In genomic region chr8:66442778-66443177, GRCm38 (mm10) we compare ENCODE assay signal across 8 mouse cellular contexts. TPM values are rescaled to one million over a fixed set of nuclear protein-coding genes. Genes with fewer than 3 reads are reported as not detected.
A peak's percentile ranks its signal among the peaks of the same experiment; 100 is the strongest.
DNase-seq lines count a peak whose midpoint lies in the region; ATAC-seq lines count a peak whose summit lies in the region.

No protein-coding gene starts in this region.

- H3K27ac ChIP-seq in neural tube, embryonic 13.5 days (replicated peaks) = no peak overlapping the region
- H3K27ac ChIP-seq in forebrain, embryonic 16.5 days (ENCODE audit: low read length) = no peak overlapping the region
- no peak overlapping the region for H3K27ac ChIP-seq in midbrain, embryonic 14.5 days (replicated peaks; ENCODE audit: low read depth, low read length)
- H3K27ac ChIP-seq in heart, embryonic 11.5 days (ENCODE audit: low read depth, low read length) = no peak overlapping the region

- peak; percentile 66 for ATAC-seq in frontal cortex, adult (ENCODE audit: low TSS enrichment)
- peak; percentile 50; the same call in 1 of the 2 replicates for ATAC-seq in neural tube, embryonic 13.5 days (ENCODE audit: low read depth)
- ATAC-seq in forebrain, embryonic 16.5 days = peak; percentile 54; the same call in 1 of the 2 replicates
- ATAC-seq in midbrain, embryonic 14.5 days (ENCODE audit: low FRiP score, low TSS enrichment) = no peak
- ATAC-seq in heart, embryonic 11.5 days (replicated peaks; ENCODE audit: insufficient number of reproducible peaks, low FRiP score, low TSS enrichment) = no peak

- no peaks in the 10 kb centered on the region for H3K27me3 ChIP-seq in neural tube, embryonic 13.5 days
- H3K27me3 ChIP-seq in forebrain, embryonic 16.5 days (replicated peaks; ENCODE audit: control insufficient read depth, insufficient read depth, low read length) = no peaks in the 10 kb centered on the region
- H3K27me3 ChIP-seq in midbrain, embryonic 14.5 days (ENCODE audit: control insufficient read depth, insufficient read depth, low read length) = no peaks in the 10 kb centered on the region
- no peaks in the 10 kb centered on the region for H3K27me3 ChIP-seq in heart, embryonic 11.5 days (ENCODE audit: control insufficient read depth, insufficient read depth, low read length)

- no peak overlapping the region for H3K4me2 ChIP-seq in neural tube, embryonic 13.5 days
- H3K4me2 ChIP-seq in forebrain, embryonic 16.5 days (ENCODE audit: low read length) = no peak overlapping the region
- H3K4me2 ChIP-seq in midbrain, embryonic 14.5 days (ENCODE audit: low read length) = no peak overlapping the region
- H3K4me2 ChIP-seq in heart, embryonic 11.5 days = no peak overlapping the region

- no peaks in the 10 kb centered on the region for H3K9me3 ChIP-seq in neural tube, embryonic 13.5 days
- no peaks in the 10 kb centered on the region for H3K9me3 ChIP-seq in forebrain, embryonic 16.5 days (ENCODE audit: control insufficient read depth, low read length)
- no peaks in the 10 kb centered on the region for H3K9me3 ChIP-seq in midbrain, embryonic 14.5 days (ENCODE audit: control insufficient read depth, low read length)
- H3K9me3 ChIP-seq in heart, embryonic 11.5 days (replicated peaks; ENCODE audit: control insufficient read depth, low read length) = no peaks in the 10 kb centered on the region

- H3K4me1 ChIP-seq in neural tube, embryonic 13.5 days (replicated peaks) = no peaks in the 10 kb centered on the region
- no peaks in the 10 kb centered on the region for H3K4me1 ChIP-seq in forebrain, embryonic 16.5 days (replicated peaks; ENCODE audit: control insufficient read depth, insufficient read depth, low read length)
- H3K4me1 ChIP-seq in midbrain, embryonic 14.5 days (ENCODE audit: control insufficient read depth, insufficient read depth, low read length) = no peaks in the 10 kb centered on the region
- no peaks in the 10 kb centered on the region for H3K4me1 ChIP-seq in heart, embryonic 11.5 days (ENCODE audit: control insufficient read depth, insufficient read depth, low read length)

- no peaks in the 10 kb centered on the region for H3K36me3 ChIP-seq in neural tube, embryonic 13.5 days
- H3K36me3 ChIP-seq in forebrain, embryonic 16.5 days (ENCODE audit: control insufficient read depth, insufficient read depth) = no peaks in the 10 kb centered on the region
- H3K36me3 ChIP-seq in midbrain, embryonic 14.5 days (ENCODE audit: control insufficient read depth, insufficient read depth, low read length) = no peaks in the 10 kb centered on the region
- H3K36me3 ChIP-seq in heart, embryonic 11.5 days (ENCODE audit: control insufficient read depth, insufficient read depth, low read length) = no peaks in the 10 kb centered on the region

- WGBS in neural tube, embryonic 13.5 days = 17% methylated on average over 1 of the region's 1 CpGs
- WGBS in forebrain, embryonic 16.5 days = 9% methylated on average over 1 of the region's 1 CpGs
- 32% methylated on average over 1 of the region's 1 CpGs for WGBS in midbrain, embryonic 14.5 days
- WGBS in heart, embryonic 11.5 days (ENCODE audit: insufficient replicate concordance) = 5% methylated on average over 1 of the region's 1 CpGs

- DNase-seq in frontal cortex, postnatal 14 days (ENCODE audit: low spot score in 2 of 2) = no peak
- no peak for DNase-seq in neural tube, embryonic 10.5 days (ENCODE audit: extremely low spot score, low spot score)
- peak; percentile 87 for DNase-seq in midbrain, embryonic 14.5 days
- no peak for DNase-seq in thymus, postnatal 36 days

- H3K9ac ChIP-seq in neural tube, embryonic 13.5 days = no peak overlapping the region
- no peak overlapping the region for H3K9ac ChIP-seq in forebrain, embryonic 16.5 days (replicated peaks; ENCODE audit: low read depth, low read length)
- no peak overlapping the region for H3K9ac ChIP-seq in midbrain, embryonic 14.5 days (replicated peaks; ENCODE audit: low read length)
- H3K9ac ChIP-seq in heart, embryonic 11.5 days (ENCODE audit: low read depth, low read length) = no peak overlapping the region

- H3K4me3 ChIP-seq in neural tube, embryonic 13.5 days = no peak overlapping the region
- H3K4me3 ChIP-seq in forebrain, embryonic 16.5 days (replicated peaks; ENCODE audit: low read length) = no peak overlapping the region
- no peak overlapping the region for H3K4me3 ChIP-seq in midbrain, embryonic 14.5 days (replicated peaks; ENCODE audit: low read depth, low read length)
- H3K4me3 ChIP-seq in heart, embryonic 11.5 days (ENCODE audit: low read depth, low read length) = no peak overlapping the region

RNA-seq across cellular contexts. Expression of gene Tma16, which starts 43.6 kb away (rescaled TPM):
- 11.2 and 13.4 TPM in 2 replicates for polyA plus RNA-seq in neural tube, embryonic 13.5 days (2015; fragmentation: Nextera tagmentation; extraction: Ambion mirVana)
- polyA plus RNA-seq in forebrain, embryonic 16.5 days (2015; fragmentation: Nextera tagmentation; extraction: Ambion mirVana) = 12.7 TPM in 2 replicates
- 10.7 and 11.2 TPM in 2 replicates for polyA plus RNA-seq in midbrain, embryonic 14.5 days (2014; fragmentation: Nextera tagmentation; extraction: Ambion mirVana)
- 8.9 and 10.2 TPM in 2 replicates for polyA plus RNA-seq in heart, embryonic 11.5 days (2014; fragmentation: Nextera tagmentation; extraction: Ambion mirVana)

Comparison
In these comparisons a context has a peak if more than half of its experiments do, and no peak if none do; other contexts are left out.
1. ATAC-seq: peak in frontal cortex, adult (single experiment), neural tube, embryonic 13.5 days (single experiment) and forebrain, embryonic 16.5 days (single experiment); none in midbrain, embryonic 14.5 days (single experiment) and heart, embryonic 11.5 days (single experiment).